Mouse (Mus musculus): ENCODE measurements around the gene Snx29. TPM values are rescaled to one million over a fixed set of nuclear protein-coding genes. Genes with fewer than 3 reads are reported as not detected.

Snx29 gene
- polyA plus RNA-seq (2014; fragmentation: Illumina TruSeq; extraction: RNeasy Lipid Tissue Mini Kit (QIAGEN cat#74804); ENCODE audit: low read depth, low replicate concordance) = 1.6 TPM

DNA sequence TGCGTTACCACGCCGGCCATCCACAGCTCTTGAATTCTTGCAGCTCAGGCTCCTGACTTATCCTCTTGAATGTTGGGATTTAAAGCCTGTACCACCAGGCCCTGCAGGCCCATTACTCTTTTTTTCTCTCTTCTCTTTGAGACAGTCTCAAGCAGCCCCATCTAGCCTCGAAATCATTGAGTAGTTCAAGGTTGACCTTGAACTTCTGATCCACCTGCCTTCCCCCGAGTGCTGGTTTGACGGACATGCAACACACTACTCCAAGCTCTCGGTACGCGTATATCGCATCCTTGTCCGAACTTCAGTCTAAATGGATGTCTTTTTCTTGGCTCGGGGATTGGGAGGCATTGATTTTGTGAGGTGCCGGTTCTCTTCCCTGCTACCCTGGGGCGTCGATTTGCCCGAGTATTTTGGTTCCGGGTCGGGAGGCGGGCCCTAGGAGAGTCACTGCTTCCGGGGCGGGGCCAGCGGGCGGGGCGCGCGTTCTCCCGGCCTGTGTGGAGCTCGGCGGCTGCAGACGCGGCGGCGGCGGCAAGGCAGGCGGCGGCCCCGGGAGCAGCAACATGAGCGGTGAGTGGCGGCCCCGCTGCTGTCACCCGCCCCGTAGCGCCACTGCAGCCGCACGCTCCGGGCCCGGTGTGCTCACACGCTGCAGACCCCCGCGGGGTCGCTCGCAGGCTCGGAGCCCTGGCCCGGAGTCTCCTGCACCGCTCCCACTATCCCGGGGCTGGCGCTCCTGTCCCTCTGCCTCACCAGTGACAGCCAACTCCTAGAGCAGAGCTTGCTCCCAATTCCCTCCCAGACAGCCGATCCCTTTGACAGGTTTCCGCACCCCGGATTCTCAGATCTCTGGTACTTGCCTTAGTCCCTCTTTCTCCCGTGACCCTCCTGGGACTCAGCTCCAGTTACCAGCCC, at the start of gene Snx29:
TSS of gene Snx29 (plus strand) at position 500 of the 915 bp plus-strand sequence.

GRCm38 (mm10) chr16:11313512-11313911, 9.2 kb upstream of the Snx29 start, which contains the start of gene Tnfrsf17:
Gene Tnfrsf17 (plus strand): TSS chr16:11313812.

Other genes with a start within 250 kb of the Snx29 start
- 28.1 TPM for gene Txndc11, start 188.3 kb upstream of the Snx29 start, polyA plus RNA-seq (2014; fragmentation: Illumina TruSeq; extraction: RNeasy Lipid Tissue Mini Kit (QIAGEN cat#74804); ENCODE audit: low read depth, low replicate concordance)
- gene Zc3h7a, start 146.5 kb upstream of the Snx29 start, polyA plus RNA-seq (2014; fragmentation: Illumina TruSeq; extraction: RNeasy Lipid Tissue Mini Kit (QIAGEN cat#74804); ENCODE audit: low read depth, low replicate concordance) = 747 TPM
- gene Rsl1d1, start 119.6 kb upstream of the Snx29 start, polyA plus RNA-seq (2014; fragmentation: Illumina TruSeq; extraction: RNeasy Lipid Tissue Mini Kit (QIAGEN cat#74804); ENCODE audit: low read depth, low replicate concordance) = 179 TPM
- gene Gspt1, start 68.6 kb upstream of the Snx29 start, polyA plus RNA-seq (2014; fragmentation: Illumina TruSeq; extraction: RNeasy Lipid Tissue Mini Kit (QIAGEN cat#74804); ENCODE audit: low read depth, low replicate concordance) = 312 TPM
- 1.2 TPM for gene Tnfrsf17, start 9.1 kb upstream of the Snx29 start, polyA plus RNA-seq (2014; fragmentation: Illumina TruSeq; extraction: RNeasy Lipid Tissue Mini Kit (QIAGEN cat#74804); ENCODE audit: low read depth, low replicate concordance)